Mouse (Mus musculus): ENCODE data around the gene Ctnnd1. TPM values are rescaled to one million over a fixed set of nuclear protein-coding genes. Genes with fewer than 3 reads are reported as not detected.

Ctnnd1 gene
- total RNA-seq, 1 experiment from 2014 or later, result 24.5 TPM

- peak; percentile 69 to 75 for ATAC-seq (replicated peaks in 1 of 2; ENCODE audit: insufficient read depth in 1 of 2, low FRiP score in 2 of 2, low TSS enrichment in 1 of 2, low read depth in 1 of 2, poor library complexity in 2 of 2, severe bottlenecking in 2 of 2)
Observed at GRCm38 (mm10) chr2:84556888-84557514, 93.6 kb downstream of the Ctnnd1 start.

- ATAC-seq (replicated peaks in 1 of 2; ENCODE audit: insufficient read depth in 1 of 2, low FRiP score in 2 of 2, low TSS enrichment in 1 of 2, low read depth in 1 of 2, poor library complexity in 2 of 2, severe bottlenecking in 2 of 2), result no peak
Observed at GRCm38 (mm10) chr2:84551390-84552100, 99.0 kb downstream of the Ctnnd1 start.

Other genes with a start within 250 kb of the Ctnnd1 start
- 268 and 404 TPM in 2 replicates for gene Calcrl, start 225.4 kb downstream of the Ctnnd1 start, total RNA-seq (2017)
- gene Tfpi, start 174.0 kb downstream of the Ctnnd1 start, total RNA-seq (2017), result 44.3 and 63.1 TPM in 2 replicates
- gene Btbd18, start 8.3 kb upstream of the Ctnnd1 start, total RNA-seq (2017), result 0.13 TPM in 1 of 2 replicates, not detected in the other
- 81.5 and 84.4 TPM in 2 replicates for gene Selenoh, start 20.0 kb upstream of the Ctnnd1 start, total RNA-seq (2017)
- not detected in 2 replicates for gene Gm28635, start 27.3 kb upstream of the Ctnnd1 start, total RNA-seq (2017)
- gene Med19, start 27.6 kb upstream of the Ctnnd1 start, total RNA-seq (2017), result 25.0 and 28.6 TPM in 2 replicates
- 48.9 and 55.8 TPM in 2 replicates for gene Tmx2, start 28.4 kb upstream of the Ctnnd1 start, total RNA-seq (2017)
- gene Zdhhc5, start 64.4 kb upstream of the Ctnnd1 start, total RNA-seq (2017), result 30.1 and 33.2 TPM in 2 replicates
- 37.4 and 38.4 TPM in 2 replicates for gene Clp1, start 76.6 kb upstream of the Ctnnd1 start, total RNA-seq (2017)
- 0.25 and 0.50 TPM in 2 replicates for gene Ypel4, start 83.3 kb upstream of the Ctnnd1 start, total RNA-seq (2017)
- 2.0 TPM in 1 of 2 replicates, not detected in the other for gene Gm19426, start 92.9 kb upstream of the Ctnnd1 start, total RNA-seq (2017)
- 0.63 TPM in 1 of 2 replicates, not detected in the other for gene Serping1, start 124.7 kb upstream of the Ctnnd1 start, total RNA-seq (2017)
- gene Ube2l6, start 148.1 kb upstream of the Ctnnd1 start, total RNA-seq (2017), result 39.4 and 43.4 TPM in 2 replicates
- gene Smtnl1, start 171.9 kb upstream of the Ctnnd1 start, total RNA-seq (2017), result 1.1 TPM in 2 replicates
- 20.7 and 27.7 TPM in 2 replicates for gene Timm10, start 176.2 kb upstream of the Ctnnd1 start, total RNA-seq (2017)
- gene Slc43a1, start 188.1 kb upstream of the Ctnnd1 start, total RNA-seq (2017), result 16.4 and 23.5 TPM in 2 replicates
- gene Rtn4rl2, start 235.9 kb upstream of the Ctnnd1 start, total RNA-seq (2017), result not detected in 2 replicates

All from hematopoietic stem cell, adult 5-6 weeks (primary cell).